ENCODE assay signal across 13 mouse cellular contexts in the genomic region with DNA sequence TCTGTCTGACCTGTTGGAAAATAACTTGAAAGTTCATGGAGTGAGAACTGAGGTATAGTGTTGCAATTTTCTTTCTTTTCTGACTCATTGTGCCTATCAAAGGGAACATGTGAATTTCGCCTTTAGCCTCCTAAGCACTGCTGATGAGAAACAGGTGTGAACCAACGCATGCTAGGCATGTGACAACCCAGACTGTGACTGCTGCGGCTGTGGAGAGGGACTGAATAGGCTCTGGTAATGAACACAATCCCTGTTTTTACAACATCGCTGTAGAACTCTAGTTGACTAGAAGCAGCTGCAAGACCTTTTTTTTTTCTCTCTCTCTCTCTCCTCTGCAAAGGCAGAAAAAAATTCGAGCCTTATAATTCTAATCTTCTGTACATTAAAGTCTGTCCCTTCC. TPM values are rescaled to one million over a fixed set of nuclear protein-coding genes. Genes with fewer than 3 reads are reported as not detected.
DNase-seq lines count a peak whose midpoint lies in the region; ATAC-seq and TF ChIP-seq lines count a peak whose summit lies in the region.
"Had no signal": no experiment of that assay in that cellular context is flagged by ENCODE, and none has a peak within 500 bp of the region (broad histone marks: within the 10 kb centered on the region; RNA-seq: fewer than 3 reads in every experiment).

No protein-coding gene starts in this region.

- peak; percentile 57 for ATAC-seq in frontal cortex, adult (ENCODE audit: low TSS enrichment)
- ATAC-seq in neural tube, embryonic 15.5 days (ENCODE audit: low FRiP score): no peak
- ATAC-seq in forebrain, embryonic 15.5 days (replicated peaks): 0 out of 2 replicates have a peak, but pooled peaks have one; percentile 41
- ATAC-seq in neural tube, embryonic 11.5 days (ENCODE audit: insufficient read depth, low FRiP score, low TSS enrichment): no peak
- no peak for ATAC-seq in liver, postnatal 0 days

- 0 out of 2 replicates have a peak, but pooled peaks cover 2% of the 10 kb centered on the region for H3K36me3 ChIP-seq in neural tube, embryonic 15.5 days
- H3K36me3 ChIP-seq in forebrain, embryonic 15.5 days: no peaks in the 10 kb centered on the region
- no peaks in the 10 kb centered on the region for H3K36me3 ChIP-seq in neural tube, embryonic 11.5 days (ENCODE audit: control insufficient read depth, insufficient read depth, low read length)
- H3K36me3 ChIP-seq in liver, postnatal 0 days (replicated peaks; ENCODE audit: insufficient read depth, low read length): no peaks in the 10 kb centered on the region
- H3K36me3 ChIP-seq: heart, embryonic 13.5 days; liver, embryonic 13.5 days; stomach, embryonic 15.5 days had no signal

- H3K9ac ChIP-seq in neural tube, embryonic 15.5 days (replicated peaks): no peak overlapping the region
- H3K9ac ChIP-seq in forebrain, embryonic 15.5 days (replicated peaks): no peak overlapping the region
- H3K9ac ChIP-seq in neural tube, embryonic 11.5 days (ENCODE audit: low read length): no peak overlapping the region
- no peak overlapping the region for H3K9ac ChIP-seq in liver, postnatal 0 days (replicated peaks)
- H3K9ac ChIP-seq: heart, embryonic 13.5 days; liver, embryonic 13.5 days; stomach, embryonic 15.5 days had no signal

- no peak for TF ChIP-seq CTCF in liver, postnatal 0 days (IDR thresholded peaks at IDR 0.05; ENCODE audit: low read depth)

- H3K4me1 ChIP-seq in neural tube, embryonic 15.5 days: no peaks in the 10 kb centered on the region
- peaks cover 4% of the 10 kb centered on the region for H3K4me1 ChIP-seq in forebrain, embryonic 15.5 days
- H3K4me1 ChIP-seq in neural tube, embryonic 11.5 days (ENCODE audit: control insufficient read depth, insufficient read depth, low read length): no peaks in the 10 kb centered on the region
- H3K4me1 ChIP-seq in liver, postnatal 0 days (ENCODE audit: insufficient read depth): no peaks in the 10 kb centered on the region
- H3K4me1 ChIP-seq: liver, embryonic 13.5 days; stomach, embryonic 15.5 days had no signal

- DNase-seq in frontal cortex, postnatal 14 days (ENCODE audit: low spot score in 2 of 2): no peak
- peak; percentile 52 for DNase-seq in neural tube, embryonic 10.5 days (ENCODE audit: extremely low spot score, low spot score)
- DNase-seq in neural tube, embryonic 11.5 days (ENCODE audit: low spot score): peak; percentile 40
- no peak for DNase-seq in gastrocnemius, postnatal 14 days
- no peak for DNase-seq in liver, postnatal 0 days
- DNase-seq: liver, embryonic 13.5 days; lung, postnatal 4 days; retina, postnatal 1 day had no signal

- no peaks in the 10 kb centered on the region for H3K9me3 ChIP-seq in neural tube, embryonic 15.5 days (replicated peaks)
- no peaks in the 10 kb centered on the region for H3K9me3 ChIP-seq in forebrain, embryonic 15.5 days
- H3K9me3 ChIP-seq in neural tube, embryonic 11.5 days (ENCODE audit: control insufficient read depth, low read length): no peaks in the 10 kb centered on the region
- H3K9me3 ChIP-seq in liver, postnatal 0 days (ENCODE audit: low read length): no peaks in the 10 kb centered on the region
- H3K9me3 ChIP-seq: heart, embryonic 13.5 days; liver, embryonic 13.5 days; stomach, embryonic 15.5 days had no signal

- H3K4me3 ChIP-seq in neural tube, embryonic 15.5 days (replicated peaks): no peak overlapping the region
- no peak overlapping the region for H3K4me3 ChIP-seq in forebrain, embryonic 15.5 days
- no peak overlapping the region for H3K4me3 ChIP-seq in neural tube, embryonic 11.5 days (ENCODE audit: low read depth, low read length)
- no peak overlapping the region for H3K4me3 ChIP-seq in liver, postnatal 0 days (ENCODE audit: low read depth, low read length)
- H3K4me3 ChIP-seq: heart, embryonic 13.5 days; liver, embryonic 13.5 days; stomach, embryonic 15.5 days had no signal

- H3K4me2 ChIP-seq in neural tube, embryonic 15.5 days: no peak overlapping the region
- H3K4me2 ChIP-seq in forebrain, embryonic 15.5 days (replicated peaks): no peak overlapping the region
- no peak overlapping the region for H3K4me2 ChIP-seq in neural tube, embryonic 11.5 days (ENCODE audit: low read depth)
- no peak overlapping the region for H3K4me2 ChIP-seq in liver, postnatal 0 days (ENCODE audit: low read depth, low read length)
- H3K4me2 ChIP-seq: heart, embryonic 13.5 days; liver, embryonic 13.5 days; stomach, embryonic 15.5 days had no signal

- intact Hi-C loops in gastrocnemius, postnatal 14 days (cut with DNase I; ENCODE audit: low total_unique reads): no loop called here

- H3K27ac ChIP-seq in neural tube, embryonic 15.5 days (replicated peaks): no peak overlapping the region
- no peak overlapping the region for H3K27ac ChIP-seq in forebrain, embryonic 15.5 days (replicated peaks)
- no peak overlapping the region for H3K27ac ChIP-seq in neural tube, embryonic 11.5 days (ENCODE audit: low read depth, low read length)
- no peak overlapping the region for H3K27ac ChIP-seq in liver, postnatal 0 days (ENCODE audit: low read depth)
- H3K27ac ChIP-seq: heart, embryonic 13.5 days; liver, embryonic 13.5 days; stomach, embryonic 15.5 days had no signal

- H3K27me3 ChIP-seq in neural tube, embryonic 15.5 days (replicated peaks): no peaks in the 10 kb centered on the region
- no peaks in the 10 kb centered on the region for H3K27me3 ChIP-seq in forebrain, embryonic 15.5 days
- H3K27me3 ChIP-seq in neural tube, embryonic 11.5 days (ENCODE audit: control insufficient read depth, insufficient read depth, low read length): no peaks in the 10 kb centered on the region
- H3K27me3 ChIP-seq in liver, postnatal 0 days (ENCODE audit: insufficient read depth, low read length): no peaks in the 10 kb centered on the region
- H3K27me3 ChIP-seq: heart, embryonic 13.5 days; liver, embryonic 13.5 days; stomach, embryonic 15.5 days had no signal

- 37% methylated on average over 5 of the region's 5 CpGs for WGBS in neural tube, embryonic 15.5 days
- WGBS in forebrain, embryonic 15.5 days: 17% methylated on average over 5 of the region's 5 CpGs
- 35% methylated on average over 5 of the region's 5 CpGs for WGBS in neural tube, embryonic 11.5 days
- WGBS in liver, postnatal 0 days (ENCODE audit: insufficient replicate concordance): 60% methylated on average over 5 of the region's 5 CpGs

- no peak for TF ChIP-seq EP300 in liver, postnatal 0 days (IDR thresholded peaks at IDR 0.05; ENCODE audit: low read depth)

RNA-seq across cellular contexts. Expression of gene Glrb, which starts 34.9 kb away (rescaled TPM):
- polyA plus RNA-seq in neural tube, embryonic 15.5 days (2015; fragmentation: Nextera tagmentation; extraction: Ambion mirVana): 54.8 and 55.1 TPM in 2 replicates
- 32.7 and 33.4 TPM in 2 replicates for polyA plus RNA-seq in forebrain, embryonic 15.5 days (2015; fragmentation: Nextera tagmentation; extraction: Ambion mirVana)
- 11.0 and 14.3 TPM in 2 replicates for polyA plus RNA-seq in neural tube, embryonic 11.5 days (2014; fragmentation: Nextera tagmentation; extraction: Ambion mirVana)
- total RNA-seq in gastrocnemius, postnatal 14 days (2021): under 1 TPM; 0.24 to 0.47 TPM
- 0.04 and 0.05 TPM in 2 replicates for polyA plus RNA-seq in liver, postnatal 0 days (2015; fragmentation: Nextera tagmentation; extraction: Ambion mirVana)

Comparison
In these comparisons a context has a peak if more than half of its experiments do, and no peak if none do; other contexts are left out.
1. ATAC-seq: peak in frontal cortex, adult (single experiment) and forebrain, embryonic 15.5 days (single experiment); none in neural tube, embryonic 15.5 days (single experiment), neural tube, embryonic 11.5 days (single experiment) and liver, postnatal 0 days (single experiment).
2. DNase-seq: peak in neural tube, embryonic 10.5 days (single experiment) and neural tube, embryonic 11.5 days (single experiment); none in frontal cortex, postnatal 14 days (0 of 2), gastrocnemius, postnatal 14 days (single experiment) and liver, postnatal 0 days (single experiment).
3. RNA of gene Glrb, which starts 34.9 kb away (polyA plus RNA-seq): 54.8 to 55.1 TPM in neural tube, embryonic 15.5 days, 32.7 to 33.4 TPM in forebrain, embryonic 15.5 days and 11.0 to 14.3 TPM in neural tube, embryonic 11.5 days; 0.04 to 0.05 TPM in liver, postnatal 0 days; every median in the first group is over 10 times any median in the second.